Mouse (Mus musculus) liver, embryonic 15.5 days (tissue): ENCODE data around the gene Grid1. TPM values are rescaled to one million over a fixed set of nuclear protein-coding genes. Genes with fewer than 3 reads are reported as not detected.

ENCODE experiments used
- ATAC-seq: fragments of 200-750 bp; cut with Nextera tagmentation; 2 replicates; pipeline ENCODE4 v1.8.0; 2017; ENCODE audit warnings: moderate number of reproducible peaks, mild to moderate bottlenecking, moderate library complexity; ENCODE audit not compliant: insufficient read depth
- H3K27ac ChIP-seq: fragments of 300-500 bp; sonication (generic); replicated peaks from 2 replicates; pipeline ENCODE4 v1.5.1; 2015; ENCODE audit warnings: mild to moderate bottlenecking, inconsistent platforms
- H3K27me3 ChIP-seq: fragments of 300-500 bp; sonication (generic); 2 replicates; pipeline ENCODE4 v1.6.1; 2015; ENCODE audit warnings: mild to moderate bottlenecking, inconsistent platforms
- H3K36me3 ChIP-seq: fragments of 300-500 bp; sonication (generic); replicated peaks from 2 replicates; pipeline ENCODE4 v1.6.1; 2015; ENCODE audit warnings: moderate library complexity, mild to moderate bottlenecking, inconsistent platforms
- H3K4me1 ChIP-seq: fragments of 300-500 bp; sonication (generic); replicated peaks from 2 replicates; pipeline ENCODE4 v1.6.1; 2015; ENCODE audit warnings: inconsistent platforms
- H3K4me2 ChIP-seq: fragments of 300-500 bp; sonication (generic); 2 replicates; pipeline ENCODE4 v1.6.1; 2015; ENCODE audit warnings: moderate library complexity, mild to moderate bottlenecking, inconsistent platforms
- H3K4me3 ChIP-seq: fragments of 300-500 bp; sonication (generic); replicated peaks from 2 replicates; pipeline ENCODE4 v1.5.1; 2015; ENCODE audit warnings: mild to moderate bottlenecking, inconsistent platforms
- H3K9ac ChIP-seq: fragments of 300-500 bp; sonication (generic); 2 replicates; pipeline ENCODE4 v1.6.1; 2015; ENCODE audit warnings: moderate library complexity, mild to moderate bottlenecking, inconsistent platforms
- H3K9me3 ChIP-seq: fragments of 300-500 bp; sonication (generic); replicated peaks from 2 replicates; pipeline ENCODE4 v1.6.1; 2016; ENCODE audit warnings: inconsistent platforms
- WGBS: fragments of 180-500 bp; shearing (Covaris S2); methylation state at CpG from one replicate; pipeline ENCODE4 v1.1.7; 2015; ENCODE audit warnings: mixed read lengths; ENCODE audit not compliant: insufficient replicate concordance; 5-methylcytosine and 5-hydroxymethylcytosine counted together
- polyA plus RNA-seq: library from polyadenylated mRNA; unstranded; fragments of >200 nt; fragmentation: Nextera tagmentation; extraction: Ambion mirVana; gene quantifications from 2 replicates; pipeline ENCODE4 v1.2.1, GENCODE M21; 2015

The Grid1 gene
- 0.10 and 0.20 TPM in 2 replicates for polyA plus RNA-seq

- Histone ChIP-seq H3K27ac (no peak within 1 kb of the TSS), H3K4me1 (0 out of 2 replicates have a peak, but pooled peaks cover 3% of the 10 kb centered on the region), H3K36me3 (no peaks in the 10 kb centered on the region), H3K27me3 (peaks cover 92% of the 10 kb centered on the region), H3K9ac (no peak within 1 kb of the TSS; the same call in 1 of the 2 replicates), H3K4me3 (peak within 1 kb of the TSS; percentile 33), H3K9me3 (no peaks in the 10 kb centered on the region), H3K4me2 (peak within 1 kb of the TSS; percentile 55)
- WGBS, result under 1% methylated on average over 86 of the region's 96 CpGs
- no peak for ATAC-seq
These were observed at the start of gene Grid1 for GRCm38 (mm10) chr14:34819919-34820652. TSS of gene Grid1 (plus strand) at chr14:34820108.

- Histone ChIP-seq H3K27me3 (peaks cover 6% of the 10 kb centered on the region; the same call in 1 of the 2 replicates), H3K27ac (no peak overlapping the region), H3K9me3 (no peaks in the 10 kb centered on the region), H3K4me2 (no peak overlapping the region), H3K36me3 (no peaks in the 10 kb centered on the region), H3K4me3 (no peak overlapping the region), H3K9ac (no peak overlapping the region), H3K4me1 (peaks cover 25% of the 10 kb centered on the region)
- 52% methylated on average over 6 of the region's 6 CpGs for WGBS
- ATAC-seq, result no peak
These were observed 49.4 kb upstream of the Grid1 start for GRCm38 (mm10) chr14:34770467-34770866.

- Histone ChIP-seq H3K27ac (no peak overlapping the region), H3K9ac (no peak overlapping the region), H3K9me3 (no peaks in the 10 kb centered on the region), H3K4me2 (no peak overlapping the region), H3K36me3 (no peaks in the 10 kb centered on the region), H3K27me3 (peaks cover 6% of the 10 kb centered on the region; the same call in 1 of the 2 replicates), H3K4me1 (peaks cover 25% of the 10 kb centered on the region), H3K4me3 (no peak overlapping the region)
- WGBS, result 16% methylated on average over 9 of the region's 9 CpGs
- ATAC-seq, result no peak
These were observed 48.3 kb upstream of the Grid1 start for GRCm38 (mm10) chr14:34771601-34772000.

- WGBS, result 50% methylated on average over 7 of the region's 7 CpGs
- H3K4me2 ChIP-seq, result no peak overlapping the region
- no peak for ATAC-seq
These were observed 47.8 kb upstream of the Grid1 start for GRCm38 (mm10) chr14:34772132-34772531.

GRCm38 (mm10) chr14:34773681-34774080, 46.2 kb upstream of the Grid1 start:
- no peaks in the 10 kb centered on the region for H3K36me3 ChIP-seq
- WGBS, result 44% methylated on average over 3 of the region's 3 CpGs
- no peaks in the 10 kb centered on the region for H3K9me3 ChIP-seq
- H3K4me3 ChIP-seq, result no peak overlapping the region
- H3K9ac ChIP-seq, result no peak overlapping the region
- no peak overlapping the region for H3K4me2 ChIP-seq
- no peak overlapping the region for H3K27ac ChIP-seq
- peaks cover 17% of the 10 kb centered on the region for H3K4me1 ChIP-seq
- H3K27me3 ChIP-seq, result peaks cover 6% of the 10 kb centered on the region; the same call in 1 of the 2 replicates
- no peak for ATAC-seq

More at GRCm38 (mm10) chr14:34772132-34772531, 47.8 kb upstream of the Grid1 start:
- Histone ChIP-seq H3K27ac (no peak overlapping the region), H3K9ac (no peak overlapping the region), H3K4me3 (no peak overlapping the region), H3K27me3 (peaks cover 6% of the 10 kb centered on the region; the same call in 1 of the 2 replicates), H3K9me3 (no peaks in the 10 kb centered on the region), H3K36me3 (no peaks in the 10 kb centered on the region), H3K4me1 (peaks cover 25% of the 10 kb centered on the region)

GRCm38 (mm10) chr14:34774231-34774630, 45.7 kb upstream of the Grid1 start:
- 65% methylated on average over 6 of the region's 6 CpGs for WGBS
- H3K4me2 ChIP-seq, result no peak overlapping the region
- H3K9ac ChIP-seq, result no peak overlapping the region
- ATAC-seq, result no peak
- H3K27ac ChIP-seq, result no peak overlapping the region
- H3K27me3 ChIP-seq, result peaks cover 6% of the 10 kb centered on the region; the same call in 1 of the 2 replicates
- H3K9me3 ChIP-seq, result no peaks in the 10 kb centered on the region
- H3K36me3 ChIP-seq, result no peaks in the 10 kb centered on the region
- peaks cover 12% of the 10 kb centered on the region for H3K4me1 ChIP-seq
- no peak overlapping the region for H3K4me3 ChIP-seq

- 74% methylated on average over 12 of the region's 12 CpGs for WGBS
- H3K9ac ChIP-seq, result no peak overlapping the region
- H3K27ac ChIP-seq, result no peak overlapping the region
- H3K4me3 ChIP-seq, result no peak overlapping the region
- no peak overlapping the region for H3K4me2 ChIP-seq
- H3K9me3 ChIP-seq, result no peaks in the 10 kb centered on the region
- no peaks in the 10 kb centered on the region for H3K36me3 ChIP-seq
- no peaks in the 10 kb centered on the region for H3K4me1 ChIP-seq
- H3K27me3 ChIP-seq, result no peaks in the 10 kb centered on the region
- no peak for ATAC-seq
These were observed 43.1 kb upstream of the Grid1 start for GRCm38 (mm10) chr14:34776719-34777385.

- Histone ChIP-seq H3K36me3 (no peaks in the 10 kb centered on the region), H3K4me3 (no peak overlapping the region), H3K4me2 (no peak overlapping the region), H3K27ac (no peak overlapping the region), H3K9ac (no peak overlapping the region), H3K9me3 (no peaks in the 10 kb centered on the region), H3K27me3 (no peaks in the 10 kb centered on the region), H3K4me1 (no peaks in the 10 kb centered on the region)
- WGBS, result 14% methylated on average over 10 of the region's 10 CpGs
- ATAC-seq, result no peak
These were observed 42.1 kb upstream of the Grid1 start for GRCm38 (mm10) chr14:34777810-34778209.

GRCm38 (mm10) chr14:34778760-34779159, 41.1 kb upstream of the Grid1 start:
- Histone ChIP-seq H3K9ac (no peak overlapping the region), H3K9me3 (no peaks in the 10 kb centered on the region), H3K27me3 (no peaks in the 10 kb centered on the region), H3K4me2 (no peak overlapping the region), H3K36me3 (no peaks in the 10 kb centered on the region), H3K4me3 (no peak overlapping the region), H3K4me1 (no peaks in the 10 kb centered on the region), H3K27ac (no peak overlapping the region)
- no peak for ATAC-seq
- WGBS, result 62% methylated on average over 7 of the region's 7 CpGs

GRCm38 (mm10) chr14:34793406-34794037, 26.4 kb upstream of the Grid1 start:
- 40% methylated on average over 1 of the region's 1 CpGs for WGBS
- ATAC-seq, result no peak

More at GRCm38 (mm10) chr14:34793406-34794037, 26.4 kb upstream of the Grid1 start:
- H3K4me3 ChIP-seq, result no peak overlapping the region
- no peaks in the 10 kb centered on the region for H3K4me1 ChIP-seq
- no peak overlapping the region for H3K4me2 ChIP-seq
- H3K27me3 ChIP-seq, result no peaks in the 10 kb centered on the region
- no peak overlapping the region for H3K27ac ChIP-seq
- H3K9ac ChIP-seq, result no peak overlapping the region
- no peaks in the 10 kb centered on the region for H3K36me3 ChIP-seq
- H3K9me3 ChIP-seq, result no peaks in the 10 kb centered on the region
